Mouse (Mus musculus): ENCODE data around the gene Cdk1.

Gene Cdk1

DNA sequence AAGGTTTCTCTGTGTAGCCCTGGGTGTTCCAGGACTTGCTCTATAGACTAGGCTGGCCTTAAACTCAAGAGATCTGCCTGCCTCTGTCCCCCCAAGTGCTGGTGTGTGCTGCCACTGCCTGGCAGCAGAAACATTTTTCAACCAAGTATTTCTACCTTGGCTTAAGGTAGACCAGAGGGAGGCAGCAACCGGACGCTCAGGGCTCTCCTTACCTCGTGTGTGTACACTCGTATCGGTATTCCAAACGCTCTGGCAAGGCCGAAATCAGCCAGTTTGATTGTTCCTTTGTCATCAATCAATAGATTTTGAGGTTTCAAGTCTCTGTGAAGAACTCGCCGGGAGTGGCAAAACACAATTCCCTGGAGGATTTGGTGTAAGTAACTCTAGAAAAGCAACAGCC, 10.4 kb downstream of the Cdk1 start:
- DNase-seq (ENCODE audit: low spot score): no peak

DNA sequence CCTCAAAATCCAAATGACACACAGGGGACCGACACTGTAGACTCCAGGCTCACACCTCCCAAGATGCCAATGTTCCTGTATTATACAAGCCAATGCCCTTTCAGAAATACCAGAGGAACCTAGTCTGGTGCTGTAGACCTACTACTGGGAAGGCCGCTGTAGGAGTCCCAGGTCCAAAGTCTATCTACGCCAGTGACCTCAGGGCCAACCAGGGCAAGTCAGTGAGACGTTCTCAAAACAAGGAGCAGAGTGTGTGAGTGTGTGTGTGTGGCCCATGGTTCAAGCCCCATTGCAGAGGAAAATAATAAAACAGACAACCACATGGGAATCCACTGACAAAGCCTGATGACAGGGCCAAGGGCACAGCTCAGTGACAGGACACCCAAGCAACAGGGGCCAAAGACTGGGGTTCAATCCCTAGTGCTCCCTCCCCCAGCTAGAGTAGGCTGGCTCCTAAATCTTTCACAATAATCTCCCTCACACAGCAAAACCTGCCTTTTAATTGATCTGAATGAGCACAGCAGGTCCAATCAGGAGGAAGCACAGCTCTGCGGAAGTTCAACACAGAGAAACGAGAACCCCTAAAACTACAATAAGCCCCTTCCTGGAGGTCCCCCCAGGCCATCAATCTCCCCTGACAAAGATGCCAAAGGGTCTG, 11.0 kb downstream of the Cdk1 start:
- no peak for DNase-seq (ENCODE audit: low spot score)

DNA sequence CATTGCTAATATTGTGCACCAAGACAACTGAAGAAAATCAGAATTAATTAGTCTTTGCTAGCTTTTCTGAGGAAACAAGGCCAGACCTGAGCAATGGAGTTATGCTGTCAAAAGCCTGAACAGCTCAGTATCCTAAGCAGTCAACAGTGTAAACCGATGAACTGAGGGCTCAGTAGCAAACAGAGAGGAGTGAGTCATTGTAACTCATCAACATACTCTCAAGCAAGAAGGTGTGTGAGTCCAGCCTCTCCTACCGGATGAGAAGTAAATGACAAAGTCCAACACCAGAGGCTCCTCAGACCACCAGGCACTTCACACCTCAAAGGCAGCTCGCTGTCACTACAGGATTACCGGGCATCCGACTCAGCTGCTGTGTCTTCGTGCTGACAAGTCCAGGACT, 12.7 kb downstream of the Cdk1 start:
- no peak for DNase-seq (ENCODE audit: low spot score)

DNA sequence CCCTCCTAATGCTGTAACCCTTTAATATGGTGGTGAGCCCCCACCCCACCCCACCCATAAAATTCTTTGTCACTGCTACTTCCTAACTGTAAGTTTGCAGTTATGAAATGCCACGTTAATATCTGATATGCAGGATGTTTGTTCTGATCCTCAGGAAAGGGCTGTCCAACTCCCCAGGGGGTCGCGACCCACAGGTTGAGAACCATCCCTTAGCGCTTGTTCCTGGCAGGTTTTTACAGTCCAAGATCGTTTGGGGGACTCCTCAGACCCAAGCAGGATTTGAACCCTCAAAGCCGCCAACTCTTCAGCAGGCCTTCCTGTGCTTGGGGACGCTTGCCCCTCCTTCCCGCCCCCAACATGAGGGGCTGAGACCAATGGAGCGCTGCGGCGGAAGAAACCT, 16.5 kb downstream of the Cdk1 start:
- DNase-seq (ENCODE audit: low spot score): no peak

DNA sequence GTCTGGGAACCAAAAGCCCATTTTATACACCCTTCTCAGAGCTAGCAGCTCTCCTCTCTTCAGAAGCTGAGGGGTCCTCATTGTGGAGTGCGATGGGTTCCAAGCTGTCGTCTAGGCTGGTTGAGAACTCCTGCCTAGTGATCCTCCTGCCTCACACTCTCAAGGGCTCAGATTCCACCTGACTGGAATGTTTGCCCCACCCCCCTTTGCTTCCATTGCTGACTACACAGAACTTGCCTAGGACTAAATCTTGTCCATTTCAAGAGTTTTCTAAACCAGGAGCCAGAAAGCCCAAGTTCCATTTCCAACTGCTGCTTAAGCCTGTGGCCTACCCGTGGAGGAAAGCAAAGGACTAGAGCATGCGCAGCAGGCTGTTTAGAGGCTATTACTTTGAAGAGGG, 17.1 kb downstream of the Cdk1 start:
- no peak for DNase-seq (ENCODE audit: low spot score)

DNA sequence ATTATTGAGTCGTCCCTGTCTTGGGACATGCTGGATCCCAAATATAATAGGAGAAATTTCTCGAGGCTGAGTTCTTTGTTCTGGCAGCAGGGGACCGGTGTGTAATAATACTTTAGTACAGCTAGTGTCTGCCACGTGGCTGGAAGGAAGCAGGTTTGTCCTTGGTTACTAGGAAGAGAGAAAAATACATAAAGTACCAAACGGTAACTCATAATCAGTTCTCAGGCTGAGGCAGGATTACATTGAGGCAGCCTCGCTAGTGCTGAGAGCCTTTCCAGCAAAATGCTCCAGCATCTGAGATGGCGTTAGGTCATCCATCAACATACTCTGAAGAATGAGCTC, 17.6 kb downstream of the Cdk1 start:
- peak; percentile 24 for DNase-seq (ENCODE audit: low spot score)

DNA sequence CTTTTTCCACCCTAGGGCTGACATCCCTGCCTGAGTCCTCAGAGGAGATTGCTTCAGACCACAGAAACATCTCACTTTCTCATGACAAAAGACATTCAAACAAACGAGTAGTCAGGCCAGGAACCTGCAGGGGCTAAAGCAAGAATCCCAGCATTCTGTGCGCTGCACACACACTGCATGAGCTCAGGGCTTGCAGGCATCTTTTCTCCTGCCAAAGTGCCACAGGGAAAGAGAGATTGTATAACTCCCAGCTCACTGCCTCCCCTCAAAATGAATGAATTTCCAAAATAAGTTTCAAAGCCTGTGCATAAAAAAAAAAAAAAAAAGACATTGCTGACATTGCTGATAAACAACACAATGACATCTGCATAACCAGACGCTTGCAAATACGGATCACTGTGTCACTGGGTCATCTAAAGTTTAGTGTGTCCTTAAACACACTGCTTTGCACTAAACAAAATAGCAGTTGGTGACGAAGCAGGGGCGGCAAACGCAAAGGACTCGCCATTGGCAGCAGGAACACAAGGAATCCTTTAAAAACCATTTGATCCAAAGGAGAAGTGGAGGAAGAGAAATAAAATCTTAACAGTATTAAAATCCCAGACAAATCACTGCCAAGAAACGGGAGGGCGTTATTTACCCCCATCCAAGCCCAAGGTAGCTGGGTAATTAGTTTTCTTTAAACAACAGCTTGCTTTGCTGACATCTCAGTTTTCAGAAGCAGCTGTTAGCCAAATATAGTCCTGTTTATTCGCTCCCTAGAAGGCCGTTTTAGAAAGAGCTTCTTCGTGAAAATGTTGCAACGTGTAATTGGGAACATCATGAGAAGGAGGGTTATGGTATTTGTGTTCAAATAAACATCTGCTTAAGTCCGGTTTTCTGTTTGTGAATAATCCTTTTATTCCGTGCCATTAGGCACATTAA, 18.2 kb downstream of the Cdk1 start:
- no peak for DNase-seq (ENCODE audit: low spot score)

DNA sequence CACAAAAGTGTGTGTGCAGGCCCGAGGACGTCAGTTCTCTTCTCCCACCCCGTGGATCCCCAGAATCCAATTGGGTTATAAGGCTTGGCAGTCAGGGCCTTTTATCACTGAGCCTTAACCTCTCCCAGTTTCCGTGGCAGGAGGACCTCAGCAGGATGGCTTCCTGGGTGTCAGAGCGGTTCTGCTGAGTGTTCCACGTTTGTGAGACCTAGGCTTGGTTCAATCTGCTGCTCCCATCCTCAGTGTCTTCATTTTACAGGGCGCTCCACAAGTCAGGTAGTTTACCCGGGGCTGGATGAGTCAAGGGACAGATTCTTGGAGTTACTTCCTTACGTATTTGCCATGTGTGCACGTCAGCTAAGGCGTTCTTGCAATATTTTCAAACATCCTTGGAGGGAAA, 19.5 kb downstream of the Cdk1 start:
- no peak for DNase-seq (ENCODE audit: low spot score)

DNA sequence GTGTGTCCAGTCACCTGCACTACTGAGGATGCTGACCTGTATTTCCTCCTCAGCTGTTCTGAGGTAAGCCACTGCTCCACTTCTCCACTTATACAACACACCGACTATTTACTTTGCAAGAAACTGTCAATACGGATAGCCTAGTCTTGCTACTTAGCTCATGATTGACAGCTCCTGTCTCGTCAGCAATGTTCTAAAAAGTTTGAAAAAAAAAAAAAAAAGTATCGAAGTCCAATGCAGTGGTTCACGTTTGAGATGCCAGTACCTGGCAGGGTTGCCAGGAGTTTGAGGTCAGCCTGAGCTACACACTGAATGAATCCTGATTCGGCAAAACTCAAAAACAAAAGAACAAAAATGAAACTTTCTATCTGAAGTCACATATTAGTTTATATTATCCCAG, 21.5 kb downstream of the Cdk1 start:
- no peak for DNase-seq (ENCODE audit: low spot score)

DNA sequence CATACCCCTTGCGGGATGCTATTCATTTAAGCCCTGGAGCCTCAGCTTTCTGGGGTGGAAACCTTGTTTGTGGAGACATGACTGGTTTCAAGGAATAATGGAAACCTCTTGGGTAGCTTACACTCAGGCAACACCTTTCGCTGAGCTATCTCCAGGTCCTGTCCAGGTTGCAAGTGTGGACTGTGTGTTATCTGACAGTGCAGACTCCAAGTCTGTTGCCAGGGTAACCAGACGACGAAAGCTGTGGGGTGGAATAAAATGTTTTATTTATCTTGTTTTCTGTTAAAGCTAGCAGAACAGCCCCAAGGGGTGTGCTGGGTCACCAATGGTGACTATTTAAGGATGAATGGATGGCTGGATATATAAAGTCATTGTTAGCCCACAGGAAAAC, 24.1 kb downstream of the Cdk1 start:
- DNase-seq (ENCODE audit: low spot score): no peak

DNA sequence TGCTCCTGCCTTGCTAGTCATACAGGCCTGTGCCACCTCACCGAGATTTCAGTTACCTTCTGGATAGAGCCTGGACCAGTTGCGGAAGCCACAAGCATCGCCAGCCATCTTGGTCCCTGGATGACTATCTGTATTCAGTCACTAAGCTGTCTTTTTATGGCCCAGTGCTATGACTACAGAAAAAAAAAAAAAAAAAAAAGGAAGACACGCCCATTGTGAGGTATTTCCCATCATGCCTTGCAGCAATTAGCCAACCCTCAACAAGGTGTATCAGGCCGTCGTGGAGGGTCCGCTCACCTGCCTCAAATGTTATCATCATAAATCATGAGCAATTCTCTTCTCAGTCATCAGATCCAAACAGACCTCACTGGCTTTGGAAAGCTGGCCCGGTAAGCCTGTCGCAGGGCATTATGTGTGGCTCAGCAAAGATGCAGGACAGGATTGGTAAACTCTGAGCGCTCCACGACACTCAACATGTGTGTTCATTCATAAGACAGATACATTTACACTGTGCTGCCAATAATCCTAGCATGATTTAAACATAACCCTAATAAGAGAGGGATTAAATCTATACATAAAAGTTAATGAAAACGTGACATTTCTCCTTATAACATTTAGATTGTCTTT, 24.6 kb downstream of the Cdk1 start:
- DNase-seq (ENCODE audit: low spot score): no peak

DNA sequence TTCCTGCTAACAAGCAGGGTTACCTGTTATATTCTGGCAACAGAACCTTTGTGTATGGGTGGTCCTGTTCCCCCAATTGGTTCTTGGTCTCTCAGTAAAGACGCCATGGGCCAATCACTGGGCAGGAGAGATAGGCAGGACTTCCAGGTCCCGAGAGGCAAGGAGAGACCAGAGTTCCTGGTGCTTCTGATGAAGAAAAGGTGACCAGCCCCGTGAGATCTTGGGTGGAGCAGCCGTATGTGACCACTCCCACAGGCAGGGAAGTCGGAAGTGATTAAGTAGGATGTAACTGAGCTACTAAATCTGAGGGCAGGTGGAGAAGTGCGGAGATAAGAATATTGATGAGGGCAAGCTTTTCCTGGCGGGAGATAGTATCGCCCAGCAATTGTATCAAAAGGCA, 25.4 kb downstream of the Cdk1 start:
- no peak for DNase-seq (ENCODE audit: low spot score)

DNA sequence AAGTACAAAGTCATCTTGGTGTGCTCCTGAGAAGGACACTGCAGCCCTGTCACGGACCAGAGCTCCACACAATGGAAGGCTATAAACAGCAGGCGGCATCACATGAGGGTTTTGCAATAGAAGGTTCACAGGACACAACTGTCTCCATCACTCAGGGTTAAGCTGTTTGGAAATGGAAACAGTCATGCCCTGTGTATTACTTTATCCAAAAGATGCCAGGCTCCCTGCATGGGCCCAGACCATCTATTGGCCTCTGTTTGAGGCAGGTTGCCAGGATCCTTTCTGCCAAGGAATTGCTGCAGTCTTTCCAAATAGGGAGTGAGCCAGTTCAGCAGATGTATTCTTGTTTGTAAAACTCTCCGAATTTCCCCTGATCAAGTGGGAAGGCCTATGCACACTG, 26.3 kb downstream of the Cdk1 start:
- no peak for DNase-seq (ENCODE audit: low spot score)

DNA sequence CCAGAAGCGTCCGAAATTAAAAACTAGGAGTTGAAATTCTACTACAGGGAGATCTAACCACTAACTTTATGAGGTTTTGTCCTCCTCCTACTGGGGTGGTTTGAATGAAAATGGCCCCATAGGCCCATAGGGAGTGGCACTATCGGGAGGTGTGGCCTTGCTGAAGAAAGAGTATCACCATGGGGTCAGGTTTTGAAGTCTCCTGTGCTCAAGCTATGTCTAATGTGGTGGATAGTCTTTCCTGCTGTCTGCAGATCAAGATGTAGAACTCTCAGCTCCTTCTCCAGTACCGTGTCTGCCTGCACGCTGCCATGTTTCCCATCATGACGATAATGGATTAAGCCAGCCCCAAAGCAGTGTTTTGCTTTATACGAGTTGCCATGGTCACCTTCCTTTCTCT, 27.9 kb downstream of the Cdk1 start:
- DNase-seq (ENCODE audit: low spot score): no peak

DNA sequence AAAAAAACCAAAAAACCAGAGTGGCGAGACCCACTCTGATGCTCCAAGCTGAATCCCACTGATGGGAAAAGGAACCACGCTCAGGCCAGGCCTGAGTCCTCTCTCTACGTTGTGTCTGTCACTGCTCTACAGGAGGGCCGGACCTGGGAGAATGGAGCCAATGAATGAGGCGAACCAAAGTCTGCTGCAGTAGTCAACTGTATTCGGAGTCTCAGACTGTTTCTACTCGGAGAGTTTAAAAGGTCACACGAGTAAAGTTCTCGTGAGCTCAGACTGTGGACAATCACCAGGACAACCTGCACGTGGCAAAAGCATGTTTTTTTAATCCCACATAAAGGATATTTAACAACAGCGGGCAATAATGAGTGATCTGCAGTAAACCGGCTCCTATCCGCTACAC, 28.8 kb downstream of the Cdk1 start:
- no peak for DNase-seq (ENCODE audit: low spot score)

DNA sequence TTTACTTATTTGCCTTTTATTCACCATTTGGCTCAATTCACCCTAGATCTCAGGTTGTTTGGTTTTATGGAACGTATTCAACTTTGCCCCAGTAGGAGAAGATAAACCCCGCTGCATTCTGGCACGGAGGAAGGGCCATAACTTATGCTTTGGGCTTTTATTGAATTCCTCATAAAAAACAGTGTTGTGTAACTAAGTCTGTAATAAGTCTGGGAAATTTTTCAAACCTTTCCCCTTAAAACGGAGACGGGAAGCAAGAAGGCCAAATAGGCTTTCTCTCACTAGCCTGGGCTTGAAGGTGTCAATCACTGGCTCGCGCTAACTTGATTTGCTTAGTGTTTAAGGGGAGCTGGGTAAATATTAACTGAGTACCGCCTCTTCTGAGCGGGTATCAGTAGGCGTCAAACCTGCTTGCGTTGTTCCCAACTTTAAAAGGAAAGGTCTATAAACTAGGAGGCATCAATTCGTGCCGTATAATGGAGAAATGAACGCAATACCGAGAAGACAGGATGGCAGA, 31.2 kb downstream of the Cdk1 start:
- no peak for DNase-seq (ENCODE audit: low spot score)

DNA sequence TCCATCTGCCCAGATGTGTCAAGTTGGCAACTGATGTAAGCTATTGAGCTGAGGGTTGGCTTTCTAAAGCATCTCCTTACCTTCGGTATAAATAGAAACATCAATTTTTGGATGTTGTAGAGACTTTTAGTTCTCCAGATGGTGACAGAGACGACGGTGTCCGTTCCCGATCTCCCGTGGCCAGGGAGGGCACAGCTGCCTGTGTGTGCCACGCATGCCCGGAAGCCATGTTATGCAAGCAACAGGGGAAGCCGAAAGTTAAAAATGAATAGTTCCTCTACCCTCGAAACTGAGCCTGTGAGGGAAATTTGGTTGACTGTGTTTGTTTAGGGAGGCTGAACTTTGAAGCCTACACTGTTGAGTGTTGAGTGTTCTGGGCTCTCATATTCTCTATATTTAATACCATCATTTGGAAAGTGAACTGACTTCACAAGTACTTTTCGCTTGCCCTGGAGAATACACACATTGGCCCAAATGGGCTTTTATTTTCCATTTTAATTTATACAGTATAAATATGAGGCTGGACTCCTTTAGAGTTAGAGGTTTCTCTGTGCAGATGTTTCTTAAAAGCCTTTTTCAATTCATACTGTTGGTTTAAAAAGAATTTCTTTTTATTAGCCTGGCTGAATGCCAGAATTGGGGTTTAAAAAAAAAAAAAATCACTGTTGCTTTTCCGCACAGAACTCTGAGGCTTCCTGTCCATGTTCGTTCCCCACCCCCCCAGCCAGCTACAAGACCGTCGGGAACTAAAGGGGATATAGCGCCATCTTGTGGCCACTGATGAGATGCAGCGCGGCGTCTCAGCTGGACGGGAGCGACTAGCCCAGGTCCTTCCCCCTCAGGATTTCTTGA, 31.8 kb downstream of the Cdk1 start:
- peak; percentile 76 for DNase-seq (ENCODE audit: low spot score)

DNA sequence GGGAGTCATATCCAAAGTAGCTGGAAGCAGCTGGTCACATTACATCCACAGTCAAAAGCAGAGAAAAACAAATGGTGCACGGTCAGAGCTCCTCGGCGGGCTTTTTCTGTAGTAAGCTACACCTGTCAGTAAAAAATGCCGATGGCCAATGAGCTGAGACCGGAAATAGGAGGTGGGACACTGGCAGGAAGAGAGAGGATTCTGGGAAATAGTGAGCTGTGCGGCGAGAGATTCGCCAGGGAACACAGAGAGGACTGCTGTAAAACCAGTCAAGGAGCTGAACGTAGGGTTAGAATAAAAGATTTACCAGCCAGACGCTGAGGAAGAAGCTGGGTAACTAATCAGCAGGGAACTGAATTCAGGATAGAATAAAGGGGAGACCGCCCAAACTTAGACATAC, 34.2 kb downstream of the Cdk1 start:
- DNase-seq (ENCODE audit: low spot score): no peak

DNA sequence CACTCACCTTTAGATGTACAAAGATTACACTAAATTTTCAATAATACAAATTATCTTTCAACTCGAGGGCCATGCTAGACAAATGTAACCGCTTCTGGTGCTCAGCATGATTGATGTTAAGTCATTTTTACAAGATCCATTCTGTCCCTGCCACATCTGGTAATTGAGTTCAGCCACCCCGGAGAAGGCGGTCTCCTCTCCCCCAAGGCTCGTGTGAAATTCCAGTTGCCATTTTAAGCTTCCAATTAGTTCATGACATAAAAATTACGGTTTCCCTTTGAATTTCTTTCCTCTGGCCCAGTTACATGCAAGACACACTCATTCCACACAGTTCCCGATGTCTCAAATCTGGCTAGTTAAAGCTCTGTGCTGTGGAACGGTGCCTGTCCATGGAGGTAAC, 38.8 kb downstream of the Cdk1 start:
- no peak for DNase-seq (ENCODE audit: low spot score)

DNA sequence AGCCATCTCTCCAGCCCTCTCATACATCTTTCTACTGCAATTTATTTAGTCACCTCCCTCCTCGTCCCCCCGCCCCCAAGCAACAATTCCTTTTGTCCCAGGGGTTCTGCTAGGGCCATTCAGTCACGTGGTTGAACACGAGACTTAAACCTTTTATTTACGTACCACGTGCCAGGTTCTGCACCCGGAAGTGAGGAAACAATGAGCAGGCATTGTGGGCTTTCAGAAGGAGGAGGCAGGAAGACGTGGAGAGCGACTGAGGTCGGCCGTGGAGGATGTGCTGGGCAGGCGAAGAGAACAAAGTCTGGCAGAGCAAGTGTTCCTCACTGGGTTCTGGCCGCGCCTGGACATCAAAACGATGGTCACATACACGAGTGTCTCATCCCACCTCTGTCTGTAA, 40.9 kb downstream of the Cdk1 start:
- no peak for DNase-seq (ENCODE audit: low spot score)

DNA sequence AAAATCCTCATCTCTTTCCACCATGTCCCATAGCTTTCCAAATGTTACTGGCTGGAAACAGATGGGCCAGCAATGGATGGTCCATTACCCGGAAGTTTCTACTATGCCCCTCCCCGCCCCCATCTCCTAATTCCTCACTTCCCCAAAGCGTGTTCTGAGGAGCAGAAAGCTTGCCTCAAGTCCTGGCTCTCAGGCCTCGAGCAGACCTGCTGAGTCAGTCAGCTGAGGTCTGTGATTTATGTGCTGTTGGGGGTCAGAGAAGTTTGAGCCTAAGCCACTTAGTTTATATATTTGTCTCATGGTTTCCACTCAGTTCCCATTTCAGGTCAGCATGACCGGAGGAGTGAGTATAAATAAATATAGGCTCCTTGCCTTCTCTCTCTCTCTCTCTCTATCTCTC, 43.6 kb downstream of the Cdk1 start:
- DNase-seq (ENCODE audit: low spot score): no peak

DNA sequence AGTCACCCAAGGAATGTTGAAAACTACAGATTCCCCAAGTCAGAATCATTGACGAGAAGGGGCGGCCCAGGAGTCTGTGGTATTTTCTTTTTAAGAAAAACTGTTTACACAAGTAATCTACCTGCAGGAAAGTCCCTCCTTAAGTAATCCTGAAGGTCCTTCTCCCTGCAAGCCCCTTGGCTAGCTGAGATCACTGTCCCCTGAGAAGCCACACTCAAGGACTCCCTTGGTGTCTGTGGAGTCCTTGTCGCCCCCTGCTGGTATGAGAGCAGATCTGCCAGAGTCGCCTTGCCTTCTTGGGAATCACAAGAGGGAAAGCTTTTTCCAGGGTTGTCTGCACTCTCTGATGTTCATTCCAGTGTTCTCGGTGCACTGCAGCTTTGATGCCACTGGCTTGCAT, 45.7 kb downstream of the Cdk1 start:
- peak; percentile 46 for DNase-seq (ENCODE audit: low spot score)

Data from testis, postnatal 14 days (tissue).